Mouse (Mus musculus) neutrophil, adult 83 days (primary cell): ENCODE results near the gene Kansl2. TPM values are rescaled to one million over a fixed set of nuclear protein-coding genes. Genes with fewer than 3 reads are reported as not detected.

ENCODE experiments used
- total RNA-seq, 2 experiments: library from RNA; stranded (reverse); gene quantifications; one replicate each; pipeline ENCODE4 v1.2.4; 2023

The Kansl2 gene
- total RNA-seq: 10 to 100 TPM; 28.0 to 29.7 TPM

DNA sequence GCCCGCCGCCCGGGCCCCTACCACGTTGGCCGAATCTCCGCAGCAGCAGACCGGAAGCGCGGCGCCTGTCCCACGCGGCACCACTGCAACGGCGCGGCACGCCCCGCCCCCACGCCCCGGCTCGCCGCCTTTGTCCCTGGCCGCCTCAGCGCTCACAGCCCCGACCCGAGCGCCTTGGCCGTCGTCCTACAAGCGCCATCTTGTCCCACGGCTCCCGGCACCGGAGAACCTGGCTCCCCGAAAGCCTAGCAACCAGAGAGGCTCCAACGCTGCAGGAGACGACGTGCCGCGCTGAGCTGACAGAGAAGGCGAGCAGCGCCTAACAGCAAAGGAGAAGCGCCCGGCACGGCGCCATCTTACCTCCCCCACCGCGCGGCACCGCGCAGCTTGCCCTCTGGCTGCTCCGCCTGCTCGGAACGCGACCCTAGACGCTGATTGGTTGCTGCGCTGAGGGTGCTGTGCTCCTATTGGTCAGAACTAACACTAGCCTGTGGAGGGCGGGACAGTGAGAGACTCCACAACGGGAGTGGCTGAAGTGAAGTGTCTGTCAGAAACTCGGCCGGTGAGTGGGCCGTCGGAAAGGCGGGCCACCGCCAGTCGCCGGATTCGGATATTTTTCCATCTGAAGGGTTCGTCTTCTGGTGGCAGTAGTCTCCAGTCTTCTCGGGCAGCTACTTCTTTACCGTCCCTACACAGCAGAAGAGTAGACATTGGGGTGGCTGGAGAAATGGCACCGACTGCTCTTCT is at the start of gene Kansl2:
Gene Kansl2 (minus strand): TSS at position 384 of the 747 bp plus-strand sequence.

GRCm38 (mm10) chr15:98570873-98571538 is 36.9 kb upstream of the Kansl2 start, which contains the start of the genes Ccnt1 and 4930415O20Rik:
Gene Ccnt1 (minus strand): TSS chr15:98570923.
Gene 4930415O20Rik (plus strand): TSS chr15:98571004.

DNA sequence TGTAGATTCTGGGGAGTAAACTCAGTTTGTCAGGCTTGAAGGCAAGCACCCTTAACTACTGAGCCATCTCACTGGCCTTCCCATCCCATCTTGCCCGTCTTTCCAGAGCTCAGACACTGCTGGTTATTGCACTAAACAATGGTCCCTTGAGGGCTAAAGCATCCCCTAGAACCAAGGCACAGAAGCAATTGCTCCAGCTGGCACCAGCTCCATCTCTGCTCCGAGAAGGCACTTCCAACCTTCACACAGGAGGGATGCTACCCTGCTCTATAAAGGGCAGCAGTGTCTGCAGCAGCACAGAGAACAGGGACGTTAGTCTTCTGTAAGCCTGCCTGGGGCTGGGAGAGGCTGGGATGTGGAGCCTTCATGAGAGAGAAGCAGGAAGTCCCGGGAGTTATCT is 42.0 kb downstream of the Kansl2 start, which contains the start of gene Olfr279:
Gene Olfr279 (plus strand): TSS at position 301 of the 400 bp plus-strand sequence.

GRCm38 (mm10) chr15:98482701-98483100 is 51.4 kb downstream of the Kansl2 start, which contains the start of gene Lalba:
Gene Lalba (minus strand): TSS chr15:98482721.

DNA sequence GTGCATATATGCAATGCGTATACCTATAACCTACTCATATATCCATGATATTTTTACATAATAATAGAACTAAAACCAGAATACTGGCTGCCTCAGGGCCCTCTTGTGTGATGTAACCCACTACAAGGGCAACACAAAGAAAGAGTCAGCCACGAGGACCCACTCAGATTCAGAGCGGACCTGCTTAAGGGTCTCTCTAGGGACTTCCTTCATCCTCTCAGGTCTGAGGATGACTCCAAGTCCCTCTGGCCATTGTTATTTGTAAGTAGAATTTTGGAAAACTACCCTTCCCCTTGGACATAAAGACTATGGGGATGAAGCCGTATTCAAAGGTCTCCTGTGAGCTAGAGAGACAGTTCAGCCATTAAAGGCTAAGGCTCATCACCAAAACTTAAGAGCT is 64.5 kb downstream of the Kansl2 start, which contains the start of gene OR5BS1P:
Gene OR5BS1P (plus strand): TSS at position 301 of the 400 bp plus-strand sequence.

Other genes starting within 250 kb of the Kansl2 start
- gene Zfp641, start 238.1 kb downstream of the Kansl2 start, total RNA-seq: not detected
- gene Olfr285, start 216.9 kb downstream of the Kansl2 start, total RNA-seq: not detected
- gene Olfr284, start 193.3 kb downstream of the Kansl2 start, total RNA-seq: not detected
- gene Olfr283, start 153.3 kb downstream of the Kansl2 start, total RNA-seq: not detected
- not detected for gene Olfr282, start 103.0 kb downstream of the Kansl2 start, total RNA-seq
- not detected for gene Olfr281, start 81.7 kb downstream of the Kansl2 start, total RNA-seq
- gene OR5BS1P, start 64.4 kb downstream of the Kansl2 start, total RNA-seq: not detected
- not detected for gene Lalba, start 51.5 kb downstream of the Kansl2 start, total RNA-seq
- not detected for gene Olfr279, start 41.9 kb downstream of the Kansl2 start, total RNA-seq
- gene Ccnt1, start 36.7 kb upstream of the Kansl2 start, total RNA-seq: 10 to 100 TPM; 51.6 to 56.9 TPM
- not detected for gene 4930415O20Rik, start 36.7 kb upstream of the Kansl2 start, total RNA-seq
- gene Adcy6, start 75.8 kb upstream of the Kansl2 start, total RNA-seq: 1 to 10 TPM; 4.7 to 4.9 TPM
- under 1 TPM; 0.31 to 0.94 TPM for gene Cacnb3, start 96.6 kb upstream of the Kansl2 start, total RNA-seq
- 10 to 100 TPM; 61.6 to 67.6 TPM for gene Ddx23, start 128.6 kb upstream of the Kansl2 start, total RNA-seq
- gene Rnd1, start 143.2 kb upstream of the Kansl2 start, total RNA-seq: 10 to 100 TPM; 13.5 to 16.8 TPM
- not detected for gene Ccdc65, start 173.9 kb upstream of the Kansl2 start, total RNA-seq
- gene Fkbp11, start 193.9 kb upstream of the Kansl2 start, total RNA-seq: 1 to 10 TPM; 2.5 to 3.0 TPM
- gene Arf3, start 228.9 kb upstream of the Kansl2 start, total RNA-seq: 10 to 100 TPM; 67.4 to 74.6 TPM
- not detected for gene Wnt10b, start 243.9 kb upstream of the Kansl2 start, total RNA-seq